Mouse (Mus musculus) adrenal gland, adult (tissue): ENCODE measurements around the gene Gm2075.
"Not testable (repeated sequence)": the region's sequence is repeated elsewhere in the genome, so short reads cannot be mapped to it uniquely, and the experiment has no call there.

Source experiments
- DNase-seq, 2 experiments: peaks; one replicate each; pipeline ENCODE4 v3.0.0; 2022 to 2023; ENCODE audit warnings: low spot score in 1 of 2; ENCODE audit not compliant: inconsistent age in 2 of 2

Gm2075 gene

DNA sequence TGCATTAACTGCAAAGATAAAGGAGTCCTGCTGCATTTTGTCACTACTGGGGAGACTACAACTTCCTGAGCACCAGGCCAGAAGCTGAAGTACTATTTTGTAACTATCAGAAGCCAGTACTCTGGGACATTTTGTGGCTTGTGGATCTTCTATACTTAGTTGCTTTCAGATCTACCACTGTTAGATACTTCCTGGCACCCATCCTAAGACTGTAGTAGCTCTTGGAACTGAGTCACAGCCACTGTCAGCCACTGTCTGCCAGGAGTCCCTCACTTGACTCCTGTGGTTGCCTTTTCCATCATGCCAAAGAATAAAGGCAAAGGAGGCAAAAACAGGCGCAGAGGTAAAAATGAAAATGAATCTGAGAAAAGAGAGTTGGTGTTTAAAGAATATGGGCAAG, at the start of gene Gm2075:
TSS of gene Gm2075 (plus strand) at position 301 of the 400 bp plus-strand sequence.
- not testable (repeated sequence) for DNase-seq

DNA sequence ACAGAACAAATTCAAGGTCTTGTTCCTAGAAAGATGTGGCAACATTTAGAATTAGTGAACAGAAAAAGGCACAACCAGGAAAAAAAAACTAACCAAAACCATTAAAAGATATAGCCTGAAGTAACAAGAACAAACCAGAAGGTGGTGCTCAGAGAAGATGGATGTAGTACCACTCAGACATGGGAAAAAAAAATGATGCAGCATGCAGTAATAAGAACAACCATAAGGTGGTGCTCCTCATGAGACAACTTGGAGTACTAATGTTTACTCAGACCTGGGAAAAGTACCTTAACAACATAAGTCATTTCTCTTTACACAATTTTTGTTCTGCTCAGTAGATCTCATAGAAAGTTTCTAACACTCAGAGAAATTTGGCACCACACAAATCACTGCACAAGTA, 27.6 kb upstream of the Gm2075 start:
- peak in 1 of 2 experiments; percentile 19 for DNase-seq

DNA sequence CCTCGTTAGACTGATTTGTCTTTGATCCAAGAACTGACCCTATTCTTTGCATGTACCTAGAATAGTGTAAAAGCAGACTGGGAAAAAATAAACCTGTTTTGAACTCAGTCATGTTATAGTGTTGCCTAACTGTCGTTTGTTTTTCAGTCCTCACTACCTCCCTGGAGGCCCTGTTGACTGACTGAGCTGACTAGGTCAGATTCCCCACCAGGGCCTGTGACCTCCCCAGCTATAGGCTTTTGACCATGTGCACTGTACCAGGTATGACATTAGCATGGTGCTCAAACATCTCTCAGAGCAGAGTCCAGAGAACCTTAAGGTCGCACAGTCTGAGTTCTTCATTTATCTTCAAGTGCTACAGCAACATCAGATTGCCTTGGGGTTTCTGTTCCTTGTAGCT, 7.5 kb upstream of the Gm2075 start:
- not testable (repeated sequence) for DNase-seq

DNA sequence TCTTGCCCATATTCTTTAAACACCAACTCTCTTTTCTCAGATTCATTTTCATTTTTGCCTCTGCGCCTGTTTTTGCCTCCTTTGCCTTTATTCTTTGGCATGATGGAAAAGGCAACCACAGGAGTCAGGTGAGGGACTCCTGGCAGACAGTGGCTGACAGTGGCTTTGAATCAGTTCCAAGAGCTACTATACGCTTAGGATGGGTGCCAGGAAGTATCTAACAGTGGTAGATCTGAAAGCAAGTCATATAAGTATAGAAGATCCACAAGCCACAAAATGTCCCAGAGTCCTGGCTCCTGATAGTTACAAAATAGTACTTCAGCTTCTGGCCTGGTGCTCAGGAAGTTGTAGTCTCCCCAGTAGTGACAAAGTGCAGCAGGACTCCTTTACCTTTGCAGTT, 7.0 kb downstream of the Gm2075 start, which contains the start of gene Gm6803:
TSS of gene Gm6803 (minus strand) at position 101 of the 400 bp plus-strand sequence.
- not testable (repeated sequence) for DNase-seq

DNA sequence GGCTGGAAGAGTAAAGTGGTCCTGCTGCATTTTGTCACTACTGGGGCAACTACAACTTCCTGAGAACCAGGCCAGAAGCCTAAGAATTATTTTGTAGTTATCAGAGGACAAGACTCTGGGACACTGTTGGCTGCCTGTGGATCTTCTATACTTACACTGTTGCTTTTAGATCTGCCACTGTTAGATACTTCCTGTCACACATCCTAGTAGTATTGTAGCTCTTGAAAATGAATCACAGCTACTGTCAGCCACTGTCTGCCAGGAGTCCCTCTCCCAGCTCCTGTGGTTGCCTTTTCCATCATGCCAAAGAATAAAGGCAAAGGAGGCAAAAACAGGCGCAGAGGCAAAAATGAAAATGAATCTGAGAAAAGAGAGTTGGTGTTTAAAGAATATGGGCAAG, 15.1 kb downstream of the Gm2075 start, which contains the start of gene Gm2056:
TSS of gene Gm2056 (plus strand) at position 301 of the 400 bp plus-strand sequence.
- DNase-seq = not testable (repeated sequence)

DNA sequence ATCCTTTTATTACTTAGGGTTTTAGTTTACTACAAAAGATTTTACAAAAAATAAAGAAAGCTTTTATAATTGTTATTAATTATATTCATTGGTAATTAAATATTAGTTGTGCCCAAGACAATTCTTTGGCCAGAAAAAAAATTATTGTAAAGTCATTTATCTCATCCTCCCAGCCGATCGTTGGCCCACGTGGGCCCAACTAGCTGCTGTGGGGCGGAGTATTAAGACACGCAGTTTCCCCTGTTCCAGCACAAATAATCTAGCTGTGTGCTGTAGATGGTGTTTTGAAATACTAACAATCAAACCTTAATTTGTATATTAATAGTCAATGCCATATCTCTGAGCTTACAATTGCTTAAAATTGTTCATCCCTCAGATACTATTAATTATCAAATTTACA, 20.6 kb downstream of the Gm2075 start:
- not testable (repeated sequence) for DNase-seq

DNA sequence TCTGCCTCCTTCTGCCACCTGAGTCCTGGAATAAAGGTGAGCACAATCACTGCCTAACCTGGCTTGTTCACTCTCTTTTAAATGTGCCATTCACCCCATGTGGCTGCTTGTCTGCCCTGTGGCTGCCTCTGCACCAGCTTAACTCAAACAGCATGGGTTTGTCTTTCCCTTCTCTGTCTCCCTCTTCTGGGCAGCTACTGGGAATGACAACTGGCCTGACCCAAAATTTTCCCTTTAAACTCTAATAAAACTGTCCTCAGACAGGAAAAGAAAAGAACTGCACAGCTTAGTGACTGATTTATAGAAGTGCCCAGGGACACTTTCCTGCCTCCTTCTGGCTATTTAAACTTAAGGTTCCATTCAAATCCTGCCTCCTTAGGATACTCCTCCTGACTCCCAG, 27.4 kb downstream of the Gm2075 start:
- peak in 1 of 2 experiments; percentile 42 for DNase-seq

DNA sequence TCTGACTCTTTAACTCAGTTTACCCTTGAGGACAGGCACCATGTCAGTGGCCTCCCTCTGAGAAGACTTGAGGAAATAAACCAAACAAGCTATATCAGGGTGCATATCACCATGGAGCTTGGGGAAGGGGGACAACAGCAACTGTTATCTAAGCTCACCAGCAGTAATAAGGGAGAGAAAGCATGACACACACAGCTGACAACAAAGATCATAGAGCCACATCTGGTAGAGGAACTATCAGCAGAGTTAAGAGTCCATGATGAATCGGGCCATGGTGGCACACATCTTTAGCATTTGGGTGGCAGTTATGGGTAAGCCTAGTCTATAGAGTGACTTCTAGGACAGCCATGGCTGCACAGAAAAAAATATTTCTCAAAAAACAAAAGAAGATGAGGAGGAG, 28.1 kb downstream of the Gm2075 start:
- not testable (repeated sequence) for DNase-seq

DNA sequence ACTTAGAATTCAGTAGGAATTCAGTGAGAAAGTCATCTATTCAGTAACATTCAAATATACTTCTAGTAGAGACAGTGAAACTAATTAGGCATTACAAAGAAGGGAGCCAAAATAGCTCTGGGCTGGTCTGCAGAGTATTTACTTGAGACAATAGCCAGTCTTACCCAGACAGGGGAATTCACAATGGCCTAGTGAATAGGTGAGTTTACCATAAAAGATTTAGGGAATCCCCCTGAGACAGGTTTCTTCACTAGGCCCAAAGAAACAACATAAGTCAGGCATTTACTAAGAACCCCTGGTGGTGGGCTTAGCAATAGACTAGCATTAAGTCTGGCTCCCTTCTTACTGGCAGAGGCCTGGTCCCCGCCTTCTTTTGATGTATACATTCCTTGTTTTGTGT, 33.6 kb downstream of the Gm2075 start:
- not testable (repeated sequence) for DNase-seq
